Mouse (Mus musculus) B cell, adult 2 months (primary cell): Measurements from ENCODE around the gene Il1rn.

Source experiments
- DNase-seq, 2 experiments: peaks; one replicate each; pipeline ENCODE4 v3.0.0; 2022

Gene Il1rn

DNA sequence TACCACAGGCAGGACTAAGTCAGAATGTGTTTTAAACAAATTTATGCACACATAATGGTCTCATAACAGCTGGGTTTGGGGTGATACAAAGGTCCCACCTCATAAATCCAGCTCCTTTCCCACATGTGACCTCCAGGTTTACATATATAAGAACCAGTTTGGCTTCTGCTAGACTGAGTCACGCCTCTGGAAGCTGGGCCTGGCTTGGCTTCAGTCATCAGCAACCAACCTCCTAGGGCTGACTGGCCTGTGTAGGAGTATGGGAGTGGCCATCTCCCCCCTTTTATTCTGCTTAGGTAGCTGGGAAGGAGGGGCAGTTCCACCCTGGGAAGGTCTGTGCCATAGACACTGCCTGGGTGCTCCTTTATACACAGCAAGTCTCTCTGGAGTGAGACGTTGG, at the start of gene Il1rn:
Gene Il1rn, plus strand, starts transcription at position 309 of the 400 bp plus-strand sequence.
- DNase-seq, result no peak

DNA sequence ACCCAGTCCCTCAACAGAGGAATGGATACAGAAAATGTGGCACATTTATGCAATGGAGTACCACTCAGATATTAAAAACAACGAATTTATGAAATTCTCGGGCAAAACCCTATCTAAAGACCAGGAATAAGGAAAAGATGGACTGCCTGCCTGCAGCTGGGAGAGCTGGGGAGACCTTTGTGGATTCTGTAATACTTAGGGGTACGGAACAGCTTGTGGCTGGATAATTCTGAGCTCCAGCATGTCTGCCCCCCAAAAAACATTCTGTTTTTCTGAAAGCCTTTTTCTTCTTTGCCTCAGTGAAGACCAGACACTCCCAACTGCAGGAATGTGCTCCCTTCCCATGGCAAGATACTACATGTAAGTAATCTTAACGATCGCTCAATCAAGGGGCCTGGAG, 45.8 kb upstream of the Il1rn start, which contains the start of gene Il1f10:
Gene Il1f10, plus strand, starts transcription at position 301 of the 400 bp plus-strand sequence.
- DNase-seq, result no peak

DNA sequence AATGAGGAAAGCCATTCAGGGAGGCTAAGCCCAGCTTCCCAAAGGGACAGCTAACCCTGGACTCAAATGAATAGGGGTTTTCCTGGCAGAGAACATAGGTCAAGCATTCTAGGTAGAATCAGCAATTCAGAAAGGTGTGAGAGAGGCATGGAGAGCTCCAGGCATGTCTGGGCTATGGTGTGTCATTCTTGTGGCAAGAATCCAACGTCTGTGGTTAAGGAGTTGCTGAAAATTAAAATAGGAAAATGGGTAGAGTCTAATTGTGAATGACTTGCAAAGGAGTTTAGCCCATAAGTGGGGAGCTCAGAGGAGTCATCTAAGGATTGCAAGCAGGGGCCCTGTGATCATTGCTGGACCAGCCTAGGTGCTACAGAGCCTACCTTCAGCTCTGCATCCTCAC, 42.0 kb upstream of the Il1rn start:
- no peak for DNase-seq

DNA sequence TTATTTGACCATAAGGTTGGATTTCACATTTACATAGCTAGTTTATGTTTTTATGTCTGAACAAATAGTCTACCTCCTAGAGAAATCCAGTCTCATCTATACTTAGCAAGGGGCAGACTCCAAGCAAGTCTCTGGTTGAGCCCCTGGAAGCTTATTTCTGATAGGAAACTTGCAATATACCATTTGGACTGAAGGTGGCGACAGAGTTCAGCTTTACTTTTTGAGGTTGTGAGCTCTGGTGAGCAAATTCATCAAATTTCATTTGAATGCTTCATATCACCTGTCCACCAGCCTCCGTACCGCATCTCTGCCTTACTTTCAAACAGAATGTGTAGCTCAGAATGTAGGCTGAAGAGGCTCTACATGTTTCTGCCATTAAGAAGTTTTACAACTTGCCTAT, 39.8 kb upstream of the Il1rn start:
- DNase-seq, result peak; percentile 72 to 75

DNA sequence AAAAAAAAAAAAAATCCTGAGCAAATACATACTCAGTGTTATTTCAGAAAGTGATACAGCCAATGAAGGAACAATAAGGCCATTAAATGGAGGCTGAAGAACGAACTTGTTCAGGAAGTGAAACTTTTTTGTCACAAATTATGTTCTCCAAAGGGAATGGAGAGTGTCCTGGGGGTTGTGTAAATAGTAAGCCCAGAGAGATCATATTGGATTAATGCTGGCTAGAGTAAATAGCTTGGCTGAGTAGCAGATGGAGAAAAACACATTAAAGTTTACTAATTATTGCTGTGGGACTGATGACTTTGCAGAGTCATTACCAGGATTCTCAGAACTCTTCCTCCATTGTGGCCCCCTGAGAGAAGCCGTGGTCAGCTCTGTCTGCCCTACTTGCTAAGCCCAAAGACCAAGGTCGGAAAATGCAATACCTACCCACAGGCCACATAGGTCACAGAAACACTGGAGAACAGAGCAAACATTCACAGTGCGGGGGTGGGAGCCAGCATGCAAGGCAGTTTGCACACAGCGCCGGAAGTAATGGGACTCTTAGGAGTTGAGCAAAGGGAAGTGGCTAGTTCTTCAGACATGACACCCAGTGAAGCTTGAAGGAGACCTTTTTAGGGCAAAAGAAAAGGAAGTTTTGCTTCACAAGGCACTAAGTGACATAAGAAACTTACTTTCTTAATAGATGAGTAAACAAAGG, 25.2 kb upstream of the Il1rn start:
- DNase-seq, result peak; percentile 67 to 68

DNA sequence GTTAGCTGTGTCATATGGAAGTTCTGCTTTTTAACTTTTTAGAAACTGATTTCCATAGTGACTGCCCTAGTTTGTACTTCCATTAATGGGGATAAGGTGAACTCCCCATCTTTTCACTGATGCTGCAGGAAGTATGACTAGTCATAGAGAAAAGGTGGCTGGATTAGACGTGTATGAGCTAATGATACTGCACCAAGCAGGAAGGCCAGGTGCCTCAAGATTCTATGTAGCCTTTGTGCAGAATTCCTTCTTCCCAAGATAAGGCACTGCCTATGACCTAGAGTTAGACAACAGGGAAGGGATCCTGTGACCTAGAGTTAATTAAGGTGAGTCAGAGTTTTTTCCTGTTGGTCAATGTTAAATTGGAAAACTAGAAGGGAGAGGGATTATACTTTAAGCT, 19.7 kb upstream of the Il1rn start:
- no peak for DNase-seq

DNA sequence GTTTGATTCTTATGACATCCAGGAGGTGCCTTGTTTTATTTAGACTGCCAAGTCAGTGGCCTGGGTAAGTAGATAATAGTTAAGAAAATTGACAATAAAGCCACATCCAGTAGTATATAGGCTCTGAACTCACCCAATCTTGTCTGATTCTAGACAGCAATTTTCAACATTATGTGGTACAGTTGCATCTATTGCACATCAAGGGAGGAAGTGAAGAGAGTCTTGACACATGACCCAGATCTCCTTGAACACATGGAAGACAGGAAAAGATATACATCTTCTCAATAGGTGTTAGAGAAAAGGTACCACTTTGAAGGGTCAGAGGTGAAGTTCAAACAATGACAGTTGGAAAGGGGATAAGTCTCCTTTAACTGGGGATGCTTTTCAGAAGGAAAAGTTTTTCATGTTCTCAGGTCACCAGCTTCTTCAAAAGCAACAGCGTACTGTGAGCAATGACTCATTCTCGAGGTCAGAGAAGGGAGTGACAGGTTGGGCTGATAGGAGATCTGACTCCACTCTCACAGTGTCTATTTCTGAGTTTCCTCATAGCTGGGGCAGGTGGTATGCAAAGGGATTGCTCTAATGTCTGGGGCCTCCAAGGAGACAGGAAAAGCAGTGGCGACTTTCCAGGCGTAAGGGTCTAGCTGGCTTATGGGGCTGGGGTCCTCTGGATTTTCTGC, 18.6 kb upstream of the Il1rn start:
- DNase-seq, result no peak

DNA sequence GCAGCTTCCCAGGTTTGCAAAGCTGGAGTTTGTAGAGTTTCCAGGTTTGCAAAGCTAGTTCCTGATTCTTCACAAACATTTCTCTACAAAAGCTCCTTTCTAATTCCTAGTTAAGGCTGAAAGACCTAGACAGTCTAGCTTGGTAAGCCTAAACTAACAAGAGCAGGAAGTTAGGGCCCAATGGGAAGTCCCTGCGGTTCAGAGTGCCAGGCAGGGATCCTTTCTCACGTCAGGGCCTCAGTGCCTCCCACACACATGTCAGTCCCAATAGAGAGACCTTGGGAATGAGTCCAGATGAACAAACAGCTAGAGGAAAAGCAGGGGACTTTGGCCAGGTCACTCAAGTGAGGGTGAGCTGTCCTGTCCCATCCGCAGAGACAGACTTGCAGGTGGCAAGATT, 1.3 kb upstream of the Il1rn start:
- peak in 1 of 2 experiments; percentile 4 for DNase-seq

DNA sequence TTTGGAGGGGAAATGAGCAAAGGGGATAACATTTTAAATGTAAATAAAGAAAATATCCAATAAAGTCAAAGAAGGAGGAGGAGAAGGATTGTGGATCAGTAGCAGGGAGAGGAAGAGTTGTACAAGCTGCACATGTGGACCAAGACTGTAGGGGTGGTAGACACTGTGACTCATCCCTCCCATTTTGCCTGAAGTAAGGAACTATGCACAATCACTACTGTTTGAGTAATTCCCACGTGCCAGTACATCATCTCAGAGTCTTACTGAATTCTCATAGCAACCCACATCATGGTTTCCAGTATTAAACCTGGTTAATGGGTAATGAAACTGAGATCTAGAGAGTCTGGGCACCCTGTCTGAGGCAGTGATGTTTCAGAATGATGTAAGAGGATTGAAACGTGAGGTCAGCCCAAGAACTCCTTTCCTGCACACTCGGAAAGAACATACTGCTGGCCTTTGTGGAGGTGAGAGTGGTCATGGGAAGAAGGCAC, 4.8 kb downstream of the Il1rn start:
- no peak for DNase-seq

DNA sequence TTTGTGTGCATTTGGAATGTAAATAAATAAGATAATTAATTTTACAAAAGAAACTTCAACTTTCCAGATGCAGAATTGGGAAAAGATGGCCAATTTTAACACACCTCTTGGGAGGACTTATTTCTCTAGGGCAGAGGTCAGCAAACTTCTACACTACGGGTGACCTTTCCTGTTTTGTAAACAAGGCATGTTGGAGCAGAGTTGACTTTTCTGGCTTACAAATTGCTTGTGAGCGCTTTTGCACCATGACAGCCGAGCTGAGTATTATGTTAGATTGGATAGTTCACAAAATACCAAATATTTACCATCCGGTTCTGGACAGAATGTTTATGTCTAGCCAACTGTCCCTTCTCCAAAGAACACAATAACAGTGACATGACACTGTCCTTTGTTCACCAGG, 8.0 kb downstream of the Il1rn start:
- DNase-seq, result no peak

DNA sequence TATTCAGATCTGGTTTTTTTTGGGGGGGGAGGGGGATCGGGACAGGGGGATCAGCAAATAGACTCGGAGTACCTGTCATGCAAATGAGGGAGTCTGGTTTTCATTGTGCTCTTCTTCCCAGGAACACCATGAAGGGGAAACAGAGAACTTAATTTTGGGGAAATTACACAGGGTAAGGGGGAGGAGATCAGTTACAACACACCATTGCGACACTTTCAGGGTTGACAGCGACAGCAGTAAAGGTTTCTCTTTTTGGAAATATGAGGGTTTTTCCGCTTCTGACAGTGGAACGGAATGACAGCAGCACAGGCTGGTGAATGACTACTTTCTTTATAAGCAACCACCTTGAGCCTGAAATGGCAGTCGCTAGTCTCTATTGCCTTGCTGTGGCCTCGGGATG, 8.4 kb downstream of the Il1rn start:
- DNase-seq, result no peak

DNA sequence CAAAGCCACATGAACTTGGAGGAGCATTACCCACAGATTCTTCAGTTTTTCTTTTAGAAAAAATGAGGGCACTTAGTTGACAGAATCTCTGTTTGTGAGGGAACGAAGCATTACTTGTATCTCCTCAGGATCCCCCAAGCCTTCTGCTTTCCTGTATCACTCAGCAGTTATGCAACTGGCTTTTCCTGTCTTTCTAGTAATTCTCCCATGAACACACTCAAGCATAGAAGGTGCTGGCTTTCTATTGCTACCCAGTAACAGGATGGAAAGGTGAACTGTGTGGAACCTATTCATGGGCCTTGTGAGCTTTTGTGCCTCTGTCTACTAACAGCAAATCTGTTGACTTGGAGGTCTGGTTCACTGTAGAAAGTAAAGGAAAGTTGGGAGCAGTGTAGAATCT, 11.3 kb downstream of the Il1rn start:
- DNase-seq, result no peak

DNA sequence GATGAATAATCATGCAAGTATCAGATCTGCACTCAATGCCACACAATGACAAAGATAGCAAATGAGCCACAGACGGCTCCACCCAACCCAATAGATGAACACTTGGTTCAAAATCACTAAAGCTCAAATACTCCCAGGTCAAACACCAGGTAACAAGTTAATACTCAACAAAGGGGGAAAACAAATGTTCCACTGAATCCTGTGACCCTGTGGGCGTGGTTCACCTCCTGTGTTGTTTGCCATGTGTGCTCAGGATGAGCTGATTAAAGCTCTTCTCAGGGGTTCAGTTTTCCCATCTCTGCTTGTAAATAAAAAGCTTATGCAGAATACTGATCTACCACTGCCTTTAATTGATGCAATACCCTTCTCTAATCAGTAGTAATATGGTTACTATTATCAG, 14.5 kb downstream of the Il1rn start:
- no peak for DNase-seq

DNA sequence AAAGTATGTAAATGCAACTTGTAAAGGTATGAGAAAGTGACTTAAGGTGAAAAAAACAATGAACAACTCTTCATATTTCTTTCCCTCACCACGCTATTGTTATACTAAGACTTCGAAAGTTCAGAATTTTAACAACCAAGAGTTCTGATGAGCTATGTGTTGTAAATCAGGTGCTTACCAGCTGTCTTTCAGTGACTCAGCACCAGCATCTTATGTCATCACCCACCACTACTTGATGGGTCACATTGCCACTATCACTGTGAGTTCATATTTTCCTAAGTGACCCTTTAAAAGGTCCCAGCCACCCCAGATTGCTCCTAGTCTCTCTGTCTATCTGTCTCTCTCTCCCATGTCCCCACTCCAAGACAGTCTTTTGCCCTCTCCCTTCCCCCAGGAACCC, 16.4 kb downstream of the Il1rn start:
- DNase-seq, result no peak

DNA sequence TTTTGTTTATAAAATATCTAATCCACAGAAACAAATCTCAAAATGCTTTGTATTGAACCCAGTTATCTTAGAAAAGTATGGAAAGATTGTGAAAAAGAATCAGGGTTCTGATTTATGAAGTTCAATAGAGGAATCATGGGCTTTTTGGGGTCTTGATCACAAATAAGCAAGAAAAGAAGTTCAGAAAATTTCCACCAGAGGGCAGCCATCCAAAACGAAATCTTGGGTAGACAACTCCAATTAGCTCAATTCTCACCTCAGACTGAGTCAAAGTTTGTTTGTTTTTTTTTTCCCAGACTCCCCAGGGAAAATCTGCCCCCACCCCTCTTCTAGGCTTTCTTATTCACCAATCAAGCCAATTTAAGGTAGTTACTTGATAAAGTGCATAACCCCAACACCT, 21.0 kb downstream of the Il1rn start:
- DNase-seq, result peak; percentile 68 to 78

DNA sequence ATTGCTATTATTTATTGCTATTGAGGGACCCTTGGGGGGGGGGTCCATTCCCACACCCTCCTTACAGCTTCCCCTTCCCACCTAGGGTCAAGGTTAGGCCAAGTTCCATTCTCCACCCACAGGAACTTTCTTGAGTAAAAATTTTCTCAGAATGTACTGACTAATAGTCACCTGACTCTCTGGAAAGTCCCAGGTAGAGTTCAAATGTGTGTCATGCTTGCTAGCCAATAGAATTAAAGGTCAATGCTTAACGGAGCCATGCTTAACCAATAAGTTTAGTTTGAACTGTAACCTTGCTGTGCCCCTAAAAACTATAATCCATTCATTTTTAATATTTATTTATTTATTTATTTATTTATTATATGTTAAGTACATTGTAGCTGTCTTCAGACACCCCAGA, 22.7 kb downstream of the Il1rn start:
- DNase-seq, result no peak

DNA sequence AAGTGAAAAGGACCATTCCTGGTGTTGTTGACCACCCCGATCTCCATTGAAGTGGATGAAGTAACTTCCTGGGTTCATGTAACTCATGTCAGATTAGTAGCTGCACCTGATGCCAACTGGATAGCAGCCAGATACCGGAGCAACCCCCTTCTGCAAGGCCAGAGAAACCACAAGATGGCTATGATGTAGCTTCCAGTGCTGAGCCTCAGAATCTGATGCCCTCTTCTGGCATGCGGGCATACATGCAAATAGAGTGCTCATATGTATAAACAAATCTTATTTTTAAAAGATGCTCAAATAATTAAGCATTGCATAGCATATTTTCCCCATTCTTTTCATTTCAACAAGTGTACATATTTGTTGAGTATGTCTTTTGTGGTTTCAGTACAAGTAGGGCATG, 27.2 kb downstream of the Il1rn start:
- DNase-seq, result no peak

DNA sequence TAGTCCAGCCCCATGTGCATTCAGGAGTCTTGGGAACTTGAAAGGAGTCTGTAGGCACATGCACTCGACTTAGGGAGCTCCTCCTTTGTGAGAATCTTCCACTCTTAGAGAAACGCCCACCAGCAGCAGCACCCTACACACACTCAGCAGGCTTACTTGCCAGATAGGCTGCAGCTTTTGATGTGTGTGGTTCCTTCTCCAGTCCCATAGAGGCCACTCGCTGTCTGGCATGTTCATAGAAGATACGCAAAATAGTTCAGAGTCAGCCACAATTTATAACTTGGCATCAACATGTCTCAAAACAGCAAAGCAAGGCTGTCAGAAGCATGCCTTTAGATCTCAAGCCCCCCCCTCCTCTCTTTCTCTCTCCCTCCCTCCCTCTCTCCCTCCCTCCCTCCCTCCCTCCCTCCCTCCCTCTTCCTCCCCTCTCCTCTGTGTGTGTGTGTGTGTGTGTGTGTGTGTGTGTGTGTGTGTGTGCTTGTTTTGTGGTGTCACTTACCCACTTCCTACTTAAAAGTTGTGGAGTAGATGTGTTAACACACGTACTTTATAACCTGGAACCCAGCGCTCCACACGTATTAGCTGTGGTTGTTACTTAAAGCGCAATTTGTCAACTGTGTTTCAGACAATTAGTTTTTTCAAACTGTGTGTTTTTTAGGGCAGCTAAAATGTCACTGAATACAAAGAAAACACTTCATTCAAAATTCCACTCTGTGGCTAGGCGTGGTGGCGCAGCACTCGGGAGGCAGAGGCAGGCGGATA, 29.7 kb downstream of the Il1rn start:
- DNase-seq, result no peak

DNA sequence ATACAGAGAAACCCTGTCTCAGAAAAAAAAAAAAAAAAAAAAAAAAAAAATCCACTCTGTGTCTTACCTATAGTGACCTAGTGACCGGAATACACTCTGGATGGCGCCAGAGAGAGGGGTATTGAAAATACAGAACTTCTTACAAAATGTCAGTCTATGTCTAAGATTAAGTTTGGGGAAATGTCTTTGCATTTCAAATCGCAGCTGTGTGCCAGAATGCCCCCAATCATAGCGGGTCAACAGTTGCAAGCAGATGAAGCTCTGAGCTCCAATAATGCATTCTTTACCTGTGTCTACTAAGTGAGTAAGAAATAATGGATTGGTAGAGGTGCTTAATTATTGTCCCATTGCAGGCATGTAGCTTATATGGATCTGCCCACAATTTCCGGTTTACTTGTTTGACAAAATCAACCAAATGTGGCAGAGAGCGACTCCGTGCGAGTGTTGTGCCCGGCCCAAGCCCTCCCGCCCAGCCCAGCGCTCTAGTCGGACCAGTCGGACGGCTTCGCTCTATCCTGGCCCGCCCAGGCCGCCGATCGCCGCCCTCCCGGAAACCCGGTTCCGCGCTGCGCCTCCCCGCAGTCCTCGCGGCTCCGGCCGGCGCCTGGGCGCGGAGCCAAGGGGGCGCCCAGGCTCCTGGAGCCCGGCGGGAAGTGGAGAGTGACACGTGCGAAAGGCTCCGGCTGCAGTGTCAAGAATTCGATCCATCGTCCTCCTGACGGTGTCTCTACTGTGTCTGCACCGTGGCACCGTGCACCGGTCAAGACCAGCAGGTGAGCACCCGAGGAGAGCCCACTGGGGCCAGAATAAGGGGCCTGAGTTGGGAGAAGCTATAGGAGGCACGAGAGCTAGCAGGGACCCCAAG, 30.6 kb downstream of the Il1rn start, which contains the start of gene Psd4:
Gene Psd4, plus strand, starts transcription at position 551 of the 865 bp plus-strand sequence.
- peak; percentile 67 to 70 for DNase-seq

DNA sequence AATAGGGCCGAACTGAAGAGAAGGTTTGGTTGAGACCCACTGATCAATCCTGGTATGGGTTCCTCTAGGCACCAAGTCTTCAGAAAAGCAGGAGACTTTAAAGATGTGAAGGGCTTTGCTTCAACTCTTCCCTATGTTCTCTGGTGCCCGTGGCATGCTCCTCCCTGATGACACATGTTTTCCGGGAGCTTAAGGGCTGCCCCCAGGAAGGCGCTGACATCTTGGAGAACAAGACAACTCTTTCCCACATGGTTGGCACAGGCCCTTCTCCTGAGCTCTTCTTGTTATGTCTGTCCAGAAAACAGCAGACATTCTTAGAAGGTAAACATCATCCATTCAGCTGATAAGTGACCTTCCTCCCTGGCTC, 31.2 kb downstream of the Il1rn start:
- DNase-seq, result no peak

DNA sequence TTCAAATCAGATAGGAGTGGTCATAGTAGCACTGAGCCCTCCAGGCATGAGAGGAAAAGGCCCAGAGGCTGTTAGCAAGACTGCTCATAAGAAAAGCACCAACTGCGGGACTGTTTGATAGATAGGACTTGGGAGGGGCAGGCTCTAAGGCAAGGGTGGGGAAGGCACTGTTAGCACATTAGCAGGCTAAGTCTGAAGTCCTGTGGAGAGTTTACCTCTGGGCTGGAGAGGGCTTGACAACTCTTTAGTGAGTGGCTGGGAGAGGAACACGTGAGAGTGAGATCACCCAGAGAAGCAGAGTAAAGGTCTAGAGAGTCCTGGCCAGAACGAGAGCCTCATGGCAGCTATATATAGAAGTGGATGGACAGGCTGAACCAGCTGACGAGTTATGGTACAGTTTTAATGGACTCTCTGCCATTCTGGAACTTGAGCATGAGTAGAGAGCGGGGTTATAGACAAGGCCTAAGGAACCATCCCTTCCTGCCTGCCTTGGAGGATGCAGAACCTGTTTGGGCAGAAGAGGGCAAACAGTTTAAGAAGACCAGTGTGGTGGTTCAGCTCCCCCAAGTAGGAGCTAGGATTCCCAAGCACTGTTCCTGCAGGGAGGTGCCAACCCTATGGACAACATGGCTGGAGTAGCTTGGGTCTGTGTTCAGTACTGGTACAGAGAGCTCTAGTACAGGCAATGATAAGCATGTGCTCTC, 42.2 kb downstream of the Il1rn start:
- DNase-seq, result no peak
